Mouse (Mus musculus) kidney, adult 2 months (tissue): ENCODE measurements around the gene Slc7a1. TPM values are rescaled to one million over a fixed set of nuclear protein-coding genes. Genes with fewer than 3 reads are reported as not detected.

Experiments
- DNase-seq: peaks from one replicate; pipeline ENCODE4 v3.0.0; 2021
- H3K27ac ChIP-seq: fragments of 200-500 bp; 2 replicates; pipeline ENCODE4 v1.5.1; 2012; ENCODE audit warnings: low read depth, low read length, control low read depth, inconsistent platforms; ENCODE audit not compliant: insufficient read depth
- H3K27me3 ChIP-seq: fragments of 200-500 bp; replicated peaks from 2 replicates; pipeline ENCODE4 v1.6.1; 2012; ENCODE audit warnings: mild to moderate bottlenecking, moderate library complexity, low read length, inconsistent platforms; ENCODE audit not compliant: control insufficient read depth, insufficient read depth
- H3K36me3 ChIP-seq: fragments of 200-500 bp; 2 replicates; pipeline ENCODE4 v1.6.1; 2012; ENCODE audit warnings: mild to moderate bottlenecking, moderate library complexity, low read length, inconsistent platforms; ENCODE audit not compliant: control insufficient read depth, insufficient read depth
- H3K4me1 ChIP-seq: fragments of 200-500 bp; 2 replicates; pipeline ENCODE4 v1.6.1; 2011; ENCODE audit warnings: low read length; ENCODE audit not compliant: control insufficient read depth, insufficient read depth
- H3K4me3 ChIP-seq: fragments of 200-500 bp; 2 replicates; pipeline ENCODE4 v1.5.1; 2011; ENCODE audit warnings: mild to moderate bottlenecking, low read depth, low read length, control low read depth; ENCODE audit not compliant: insufficient read depth
- CTCF ChIP-seq: fragments of 200-500 bp; conservative IDR thresholded peaks from 2 replicates; pipeline ENCODE4 v1.5.1; 2011; ENCODE audit warnings: low read depth, mild to moderate bottlenecking, control low read depth, low read length, moderate library complexity, mixed read lengths; ENCODE audit not compliant: insufficient read depth, insufficient read length
- POLR2A ChIP-seq: fragments of 200-500 bp; IDR thresholded peaks from one replicate; pipeline ENCODE4 v1.6.1; 2011; ENCODE audit warnings: low read depth, low read length, control low read depth
- WGBS: fragments of 180-500 bp; shearing (Covaris S2); methylation state at CpG from one replicate; pipeline ENCODE4 v1.1.7; 2018; 5-methylcytosine and 5-hydroxymethylcytosine counted together
- polyA plus RNA-seq: library from polyadenylated mRNA; depleted of rRNA; stranded (reverse); fragments of >200 nt; gene quantifications from 2 replicates; pipeline ENCODE4 v1.2.3, GENCODE M21; 2012; rRNA removed

The Slc7a1 gene
- polyA plus RNA-seq, 1 experiment = 4.0 TPM

- Histone ChIP-seq H3K36me3 (no peaks in the 10 kb centered on the region), H3K27ac (no peak overlapping the region), H3K27me3 (no peaks in the 10 kb centered on the region), H3K4me1 (no peaks in the 10 kb centered on the region), H3K4me3 (no peak overlapping the region)
- TF ChIP-seq POLR2A = no peak
- TF ChIP-seq CTCF = no peak
- WGBS = 88% methylated on average over 5 of the region's 5 CpGs
- no peak for DNase-seq
Measured at GRCm38 (mm10) chr5:148280321-148280720, 119.4 kb downstream of the Slc7a1 start.

GRCm38 (mm10) chr5:148278233-148278632 lies 121.5 kb downstream of the Slc7a1 start:
- no peak for DNase-seq
- Histone ChIP-seq H3K27ac (no peak overlapping the region), H3K27me3 (no peaks in the 10 kb centered on the region), H3K4me3 (no peak overlapping the region), H3K36me3 (no peaks in the 10 kb centered on the region), H3K4me1 (no peaks in the 10 kb centered on the region)
- no peak for TF ChIP-seq POLR2A
- TF ChIP-seq CTCF = no peak
- 70% methylated on average over 8 of the region's 8 CpGs for WGBS

Other genes starting within 250 kb of the Slc7a1 start
- gene Ubl3, start 152.9 kb upstream of the Slc7a1 start, polyA plus RNA-seq = 71.2 and 71.3 TPM in 2 replicates